Mouse (Mus musculus): ENCODE measurements around the gene Rapgef3. TPM values are rescaled to one million over a fixed set of nuclear protein-coding genes. Genes with fewer than 3 reads are reported as not detected.

The Rapgef3 gene
- polyA plus RNA-seq, 1 experiment from 2014 or later: 20.8 TPM

GRCm38 (mm10) chr15:97796674-97797310 lies 29.0 kb upstream of the Rapgef3 start:
- WGBS: 92% methylated on average over 17 of the region's 17 CpGs
- Histone ChIP-seq H3K36me3 (ENCODE audit: control insufficient read depth, insufficient read depth, low read length) (peaks cover 49% of the 10 kb centered on the region), H3K4me1 (replicated peaks; ENCODE audit: control insufficient read depth, insufficient read depth, low read length) (no peaks in the 10 kb centered on the region), H3K9ac (ENCODE audit: low read length) (no peak overlapping the region), H3K27me3 (ENCODE audit: control insufficient read depth, insufficient read depth, low read depth, low read length) (no peaks in the 10 kb centered on the region), H3K4me3 (ENCODE audit: low read length) (no peak overlapping the region), H3K4me2 (ENCODE audit: low read depth, low read length) (no peak overlapping the region), H3K27ac (ENCODE audit: low read length) (no peak overlapping the region), H3K9me3 (ENCODE audit: control insufficient read depth, low read length) (no peaks in the 10 kb centered on the region)
- ATAC-seq (ENCODE audit: low read depth): no peak

DNA sequence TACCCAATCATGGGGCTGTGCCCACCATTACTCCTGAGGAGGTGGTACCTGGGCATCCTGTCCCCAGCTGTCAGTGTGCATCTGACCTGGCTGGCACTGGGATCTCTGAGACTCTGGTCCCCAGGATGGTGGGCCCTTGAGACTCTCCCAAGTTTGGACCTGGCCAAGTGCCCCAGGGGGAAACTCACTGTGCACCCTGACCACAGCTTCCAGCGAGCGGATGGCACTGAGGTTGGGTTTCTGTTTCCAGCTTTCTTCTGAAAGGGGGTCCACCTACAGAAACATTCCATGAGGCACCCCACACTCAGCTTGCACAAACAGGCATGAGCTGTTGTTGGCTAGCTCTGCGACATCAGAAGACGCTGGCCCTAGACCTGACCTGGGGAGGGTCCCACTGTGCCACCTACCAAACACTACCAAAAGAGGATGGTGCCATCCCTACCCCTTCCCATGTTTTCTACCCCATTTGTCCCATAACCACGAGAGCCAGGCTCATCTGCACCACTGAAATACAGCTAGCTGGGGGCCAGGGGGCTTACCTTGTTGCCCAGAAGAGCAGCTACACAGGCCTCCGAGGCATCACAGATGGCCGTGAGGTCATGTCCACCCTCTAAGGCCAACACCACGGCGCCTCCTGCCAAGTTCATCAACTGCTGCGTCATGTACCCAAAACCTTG lies 27.9 kb upstream of the Rapgef3 start:
- no peaks in the 10 kb centered on the region for H3K27me3 ChIP-seq (ENCODE audit: control insufficient read depth, insufficient read depth, low read depth, low read length)
- H3K27ac ChIP-seq (ENCODE audit: low read length): no peak overlapping the region
- H3K4me3 ChIP-seq (ENCODE audit: low read length): no peak overlapping the region
- H3K4me2 ChIP-seq (ENCODE audit: low read depth, low read length): no peak overlapping the region
- no peaks in the 10 kb centered on the region for H3K4me1 ChIP-seq (replicated peaks; ENCODE audit: control insufficient read depth, insufficient read depth, low read length)
- H3K9me3 ChIP-seq (ENCODE audit: control insufficient read depth, low read length): no peaks in the 10 kb centered on the region
- H3K9ac ChIP-seq (ENCODE audit: low read length): no peak overlapping the region
- WGBS: 90% methylated on average over 10 of the region's 10 CpGs
- no peak for ATAC-seq (ENCODE audit: low read depth)
- peaks cover 46% of the 10 kb centered on the region for H3K36me3 ChIP-seq (ENCODE audit: control insufficient read depth, insufficient read depth, low read length)

- H3K4me3 ChIP-seq (ENCODE audit: low read length): no peak overlapping the region
- no peaks in the 10 kb centered on the region for H3K9me3 ChIP-seq (ENCODE audit: control insufficient read depth, low read length)
- no peaks in the 10 kb centered on the region for H3K4me1 ChIP-seq (replicated peaks; ENCODE audit: control insufficient read depth, insufficient read depth, low read length)
- H3K9ac ChIP-seq (ENCODE audit: low read length): no peak overlapping the region
- 74% methylated on average over 5 of the region's 5 CpGs for WGBS
- H3K27ac ChIP-seq (ENCODE audit: low read length): no peak overlapping the region
- H3K27me3 ChIP-seq (ENCODE audit: control insufficient read depth, insufficient read depth, low read depth, low read length): no peaks in the 10 kb centered on the region
- no peak overlapping the region for H3K4me2 ChIP-seq (ENCODE audit: low read depth, low read length)
- H3K36me3 ChIP-seq (ENCODE audit: control insufficient read depth, insufficient read depth, low read length): peaks cover 34% of the 10 kb centered on the region
- no peak for ATAC-seq (ENCODE audit: low read depth)
Observed at GRCm38 (mm10) chr15:97794268-97794667, 26.5 kb upstream of the Rapgef3 start.

DNA sequence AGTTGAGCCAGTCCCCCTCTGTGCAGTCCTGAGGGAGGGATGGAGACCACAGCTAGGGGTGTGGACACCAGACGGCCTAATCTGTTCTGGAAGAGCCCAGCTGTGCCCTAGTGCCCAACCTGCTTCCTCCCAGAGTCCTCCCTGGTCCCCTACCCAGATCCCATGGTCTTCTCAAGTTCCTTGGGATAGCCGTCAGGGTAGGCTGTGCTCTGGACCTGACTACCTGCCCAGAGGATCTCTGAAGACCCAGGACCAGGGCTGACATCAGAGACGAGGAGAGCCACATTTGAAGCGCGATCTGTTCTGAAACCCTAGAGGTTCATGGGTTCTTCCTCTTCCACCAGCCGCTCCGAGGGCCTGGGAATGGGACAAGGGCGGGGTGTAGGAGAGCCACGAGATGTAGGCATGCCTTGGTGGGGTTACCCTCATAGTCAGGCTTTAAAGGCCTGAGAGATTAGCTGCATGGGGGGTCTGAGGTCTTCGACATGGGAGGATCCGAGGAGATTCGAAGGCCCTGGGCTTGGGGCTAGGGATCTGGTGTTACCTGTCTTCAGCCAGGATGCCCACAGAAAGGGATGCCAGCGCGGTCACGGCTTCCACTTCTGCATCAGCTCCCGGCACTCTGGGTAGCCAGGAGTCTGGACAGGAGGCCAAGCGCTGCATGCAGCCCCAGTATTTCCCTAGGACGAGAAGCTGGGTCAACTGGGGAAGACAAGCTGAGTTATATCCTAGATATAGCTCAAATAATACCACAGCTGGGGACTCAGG lies 25.8 kb upstream of the Rapgef3 start:
- 90% methylated on average over 18 of the region's 18 CpGs for WGBS
- no peak overlapping the region for H3K27ac ChIP-seq (ENCODE audit: low read length)
- no peaks in the 10 kb centered on the region for H3K27me3 ChIP-seq (ENCODE audit: control insufficient read depth, insufficient read depth, low read depth, low read length)
- peaks cover 6% of the 10 kb centered on the region for H3K4me1 ChIP-seq (replicated peaks; ENCODE audit: control insufficient read depth, insufficient read depth, low read length)
- no peak overlapping the region for H3K4me2 ChIP-seq (ENCODE audit: low read depth, low read length)
- no peak for ATAC-seq (ENCODE audit: low read depth)
- no peak overlapping the region for H3K9ac ChIP-seq (ENCODE audit: low read length)
- no peaks in the 10 kb centered on the region for H3K9me3 ChIP-seq (ENCODE audit: control insufficient read depth, low read length)
- H3K36me3 ChIP-seq (ENCODE audit: control insufficient read depth, insufficient read depth, low read length): peaks cover 28% of the 10 kb centered on the region
- no peak overlapping the region for H3K4me3 ChIP-seq (ENCODE audit: low read length)

DNA sequence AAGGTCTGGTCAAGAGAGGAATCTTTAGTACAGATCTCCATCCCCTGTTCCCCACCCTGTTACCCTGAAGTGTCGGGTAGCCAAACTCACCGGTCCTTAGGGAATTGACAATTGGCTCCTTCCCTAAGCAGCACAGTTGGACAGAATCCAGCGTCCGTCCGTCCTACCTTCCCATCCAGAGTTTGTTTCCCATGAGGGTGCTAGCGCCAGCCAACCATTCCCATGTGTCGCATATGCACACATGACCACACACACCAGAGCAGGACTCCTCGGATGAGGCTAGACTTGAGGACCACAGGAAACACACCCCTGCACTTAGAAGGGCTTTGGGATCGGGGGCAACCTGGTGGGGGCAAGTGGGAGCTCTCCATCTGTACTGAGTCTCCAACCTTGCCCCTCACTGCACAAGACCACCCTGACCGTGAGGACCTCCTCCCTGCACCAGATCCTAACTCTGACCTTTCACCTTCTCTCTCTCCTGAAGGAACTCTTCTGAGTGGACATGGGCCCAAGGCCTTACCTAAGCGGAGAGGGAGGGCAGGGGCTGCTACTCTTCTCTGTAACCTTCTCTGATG lies 23.4 kb upstream of the Rapgef3 start:
- H3K27ac ChIP-seq (ENCODE audit: low read length): no peak overlapping the region
- 85% methylated on average over 11 of the region's 11 CpGs for WGBS
- peaks cover 19% of the 10 kb centered on the region for H3K4me1 ChIP-seq (replicated peaks; ENCODE audit: control insufficient read depth, insufficient read depth, low read length)
- no peak overlapping the region for H3K4me2 ChIP-seq (ENCODE audit: low read depth, low read length)
- H3K27me3 ChIP-seq (ENCODE audit: control insufficient read depth, insufficient read depth, low read depth, low read length): no peaks in the 10 kb centered on the region
- ATAC-seq (ENCODE audit: low read depth): no peak
- H3K9ac ChIP-seq (ENCODE audit: low read length): no peak overlapping the region
- H3K4me3 ChIP-seq (ENCODE audit: low read length): no peak overlapping the region
- peaks cover 21% of the 10 kb centered on the region for H3K36me3 ChIP-seq (ENCODE audit: control insufficient read depth, insufficient read depth, low read length)
- no peaks in the 10 kb centered on the region for H3K9me3 ChIP-seq (ENCODE audit: control insufficient read depth, low read length)

GRCm38 (mm10) chr15:97789761-97790505 lies 22.2 kb upstream of the Rapgef3 start:
- Histone ChIP-seq H3K27ac (ENCODE audit: low read length) (no peak overlapping the region), H3K9ac (ENCODE audit: low read length) (no peak overlapping the region), H3K27me3 (ENCODE audit: control insufficient read depth, insufficient read depth, low read depth, low read length) (no peaks in the 10 kb centered on the region), H3K4me2 (ENCODE audit: low read depth, low read length) (no peak overlapping the region), H3K4me1 (replicated peaks; ENCODE audit: control insufficient read depth, insufficient read depth, low read length) (peaks cover 20% of the 10 kb centered on the region), H3K9me3 (ENCODE audit: control insufficient read depth, low read length) (no peaks in the 10 kb centered on the region), H3K4me3 (ENCODE audit: low read length) (no peak overlapping the region), H3K36me3 (ENCODE audit: control insufficient read depth, insufficient read depth, low read length) (peaks cover 12% of the 10 kb centered on the region)
- ATAC-seq (ENCODE audit: low read depth): peak; percentile 40; the same call in 1 of the 2 replicates
- 50% methylated on average over 20 of the region's 20 CpGs for WGBS

GRCm38 (mm10) chr15:97788821-97789220 lies 21.0 kb upstream of the Rapgef3 start:
- no peak overlapping the region for H3K4me3 ChIP-seq (ENCODE audit: low read length)
- no peak for ATAC-seq (ENCODE audit: low read depth)
- H3K27me3 ChIP-seq (ENCODE audit: control insufficient read depth, insufficient read depth, low read depth, low read length): no peaks in the 10 kb centered on the region
- no peak overlapping the region for H3K9ac ChIP-seq (ENCODE audit: low read length)
- 0 out of 2 replicates have a peak, but pooled peaks cover 2% of the 10 kb centered on the region for H3K36me3 ChIP-seq (ENCODE audit: control insufficient read depth, insufficient read depth, low read length)
- 31% methylated on average over 6 of the region's 6 CpGs for WGBS
- H3K9me3 ChIP-seq (ENCODE audit: control insufficient read depth, low read length): no peaks in the 10 kb centered on the region
- H3K27ac ChIP-seq (ENCODE audit: low read length): 0 out of 2 replicates have a peak overlapping the region, but pooled peaks have one; percentile 18
- no peak overlapping the region for H3K4me2 ChIP-seq (ENCODE audit: low read depth, low read length)
- peaks cover 22% of the 10 kb centered on the region for H3K4me1 ChIP-seq (replicated peaks; ENCODE audit: control insufficient read depth, insufficient read depth, low read length)

- Histone ChIP-seq H3K4me2 (ENCODE audit: low read depth, low read length) (no peak overlapping the region), H3K4me1 (replicated peaks; ENCODE audit: control insufficient read depth, insufficient read depth, low read length) (peaks cover 22% of the 10 kb centered on the region), H3K27ac (ENCODE audit: low read length) (no peak overlapping the region), H3K9me3 (ENCODE audit: control insufficient read depth, low read length) (no peaks in the 10 kb centered on the region), H3K9ac (ENCODE audit: low read length) (no peak overlapping the region), H3K4me3 (ENCODE audit: low read length) (no peak overlapping the region), H3K36me3 (ENCODE audit: control insufficient read depth, insufficient read depth, low read length) (no peaks in the 10 kb centered on the region), H3K27me3 (ENCODE audit: control insufficient read depth, insufficient read depth, low read depth, low read length) (no peaks in the 10 kb centered on the region)
- ATAC-seq (ENCODE audit: low read depth): no peak
- WGBS: 65% methylated on average over 19 of the region's 19 CpGs
Observed at GRCm38 (mm10) chr15:97787799-97788667, 20.3 kb upstream of the Rapgef3 start.

All from lung, embryonic 16.5 days (tissue).